Mouse (Mus musculus): ENCODE results near the gene Ift52.

DNA sequence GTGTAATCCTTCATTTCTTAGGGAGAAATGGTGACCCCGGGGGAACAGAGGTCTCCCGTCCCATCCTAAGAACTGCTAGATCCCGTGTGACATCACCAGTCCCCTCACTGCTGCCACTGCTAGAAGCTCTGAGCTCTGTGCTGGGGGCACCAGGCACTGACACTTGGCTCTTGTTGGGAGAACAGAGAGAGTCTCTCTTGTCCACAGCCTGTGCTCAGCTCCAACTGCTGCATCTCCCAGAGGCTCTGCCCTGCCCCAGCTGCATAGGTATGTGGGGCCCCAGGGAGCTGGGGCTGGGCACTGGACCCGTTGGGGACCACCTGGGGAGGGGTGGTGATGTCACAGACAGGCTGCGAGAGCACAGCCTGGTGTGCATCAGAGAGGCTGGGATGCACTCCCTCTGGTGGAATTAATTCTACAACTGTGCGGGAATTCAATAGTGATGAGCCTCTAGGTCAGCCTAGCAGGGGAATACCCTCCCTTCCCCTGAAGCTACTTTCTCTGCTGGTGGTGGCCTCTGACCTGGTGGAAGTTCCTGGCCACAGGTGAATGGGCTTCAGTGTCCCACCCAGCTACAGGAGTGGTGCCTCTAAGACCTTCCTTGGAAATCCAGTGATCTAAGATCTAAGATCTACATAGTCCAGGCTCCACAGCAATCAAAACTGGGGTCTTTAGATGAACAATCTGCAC is 25.6 kb upstream of the Ift52 start:
- TF ChIP-seq TCF12 (IDR thresholded peaks at IDR 0.05; ENCODE audit: insufficient read depth, poor library complexity, severe bottlenecking), result no peak
- no peak for TF ChIP-seq POLR2A (IDR thresholded peaks at IDR 0.05; ENCODE audit: insufficient read length, low read depth)
- TF ChIP-seq MAX (IDR thresholded peaks at IDR 0.05; ENCODE audit: low read depth), result no peak
- no peak for TF ChIP-seq USF1 (IDR thresholded peaks at IDR 0.05; ENCODE audit: low read depth)
- no peak for TF ChIP-seq POLR2AphosphoS2 (IDR thresholded peaks at IDR 0.05; ENCODE audit: insufficient read length, low read depth)
- TF ChIP-seq E2F4 (IDR thresholded peaks at IDR 0.05; ENCODE audit: insufficient read depth), result no peak
- no peak for TF ChIP-seq MYOG (IDR thresholded peaks at IDR 0.05; ENCODE audit: control insufficient read depth in 1 of 3, insufficient read depth in 1 of 3, insufficient read length in 2 of 3, low read depth in 2 of 3)
- no peak for TF ChIP-seq CEBPB (IDR thresholded peaks at IDR 0.05; ENCODE audit: insufficient read depth, poor library complexity, severe bottlenecking)
- TF ChIP-seq SRF (IDR thresholded peaks at IDR 0.05; ENCODE audit: control insufficient read depth, insufficient read length, low read depth), result no peak
